Mouse (Mus musculus) CD4-positive, CD25-positive, alpha-beta regulatory T cell, adult 4 months (primary cell): Measurements from ENCODE around the gene Guca2b. TPM values are rescaled to one million over a fixed set of nuclear protein-coding genes. Genes with fewer than 3 reads are reported as not detected.

Experiments used
- ATAC-seq: one replicate; pipeline ENCODE4 v1.8.0; 2017
- polyA plus RNA-seq, 2 experiments: library from polyadenylated mRNA; unstranded; fragments of 100-300 nt; shearing (Covaris generic); gene quantifications; one replicate each; pipeline ENCODE4 v1.2.1; 2017

Guca2b gene
- polyA plus RNA-seq, 2 experiments from 2014 or later: not detected

GRCm38 (mm10) chr4:119642666-119643065, 16.1 kb downstream of the Guca2b start:
- no peak for ATAC-seq

DNA sequence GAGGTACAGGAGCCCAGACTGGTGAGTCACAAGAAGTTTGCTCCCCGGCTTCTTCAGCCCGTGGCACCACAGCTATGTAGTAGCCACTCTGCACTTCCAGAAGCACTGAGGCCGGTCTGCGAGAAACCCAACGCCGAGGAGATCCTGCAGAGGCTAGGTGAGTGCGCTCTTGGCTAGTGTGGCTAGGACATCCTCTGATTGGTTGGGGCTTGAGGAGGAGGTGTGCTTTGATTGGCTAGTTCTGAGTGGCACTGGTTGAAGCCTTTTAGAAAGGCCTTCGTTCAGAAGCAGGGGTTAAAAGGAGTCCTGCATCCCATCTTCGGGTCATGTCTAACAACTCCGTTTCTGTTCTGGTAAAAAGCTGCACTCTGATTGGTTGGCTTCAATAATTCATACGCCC, 20.1 kb downstream of the Guca2b start:
- no peak for ATAC-seq

DNA sequence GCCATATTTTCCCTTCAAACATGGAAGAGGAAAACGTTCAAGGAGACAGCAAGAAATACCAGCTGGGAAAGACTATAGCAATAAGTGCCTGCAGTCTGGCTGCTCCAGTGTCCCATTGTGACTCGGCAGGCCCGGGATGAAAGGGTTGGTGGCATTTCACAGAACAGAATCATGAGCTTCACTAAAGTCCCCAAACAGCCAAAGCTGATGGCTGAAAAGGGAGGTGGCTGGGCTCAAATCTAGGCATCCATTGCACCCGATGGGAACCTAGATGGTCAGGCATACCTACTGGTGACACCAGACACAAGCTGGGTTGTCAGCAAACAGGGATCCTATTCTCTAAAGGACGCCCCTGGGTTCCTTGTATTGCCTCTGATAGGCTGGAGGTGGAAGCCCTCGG, 20.8 kb downstream of the Guca2b start:
- no peak for ATAC-seq

DNA sequence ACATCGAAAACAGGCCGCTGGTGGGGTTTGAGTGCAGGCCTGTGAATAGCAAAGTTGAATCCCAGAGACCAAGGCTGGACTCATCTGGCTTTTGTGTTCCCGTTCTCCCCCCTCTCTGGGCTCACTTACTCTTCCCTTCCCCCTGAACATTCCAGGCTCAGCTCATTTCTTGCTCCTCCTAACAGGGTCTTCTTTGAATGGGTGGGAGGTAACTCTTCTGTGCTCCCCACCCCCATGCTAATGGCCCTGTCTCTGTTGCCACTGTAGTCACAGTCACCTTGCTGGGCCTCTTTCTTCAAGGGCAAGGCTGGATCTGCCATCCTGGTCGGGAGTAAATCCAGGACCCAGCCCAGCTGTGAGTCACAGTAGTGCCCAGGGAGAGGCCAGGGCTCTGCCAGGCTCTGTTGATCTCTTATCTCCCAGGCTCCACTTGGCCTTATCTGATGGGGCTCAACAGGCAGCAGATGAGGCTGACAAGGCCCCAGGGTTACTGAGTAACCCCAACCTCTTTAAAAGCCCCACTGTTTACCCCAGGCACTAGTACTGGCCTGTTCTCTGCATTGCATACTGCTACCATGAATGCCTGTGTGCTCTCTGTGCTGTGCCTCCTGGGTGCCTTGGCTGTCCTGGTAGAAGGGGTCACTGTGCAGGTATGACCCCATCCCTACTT, 21.4 kb downstream of the Guca2b start, which contains the start of gene Guca2a:
Guca2a (plus strand) TSS at position 529 of the 670 bp plus-strand sequence.
- ATAC-seq: no peak

DNA sequence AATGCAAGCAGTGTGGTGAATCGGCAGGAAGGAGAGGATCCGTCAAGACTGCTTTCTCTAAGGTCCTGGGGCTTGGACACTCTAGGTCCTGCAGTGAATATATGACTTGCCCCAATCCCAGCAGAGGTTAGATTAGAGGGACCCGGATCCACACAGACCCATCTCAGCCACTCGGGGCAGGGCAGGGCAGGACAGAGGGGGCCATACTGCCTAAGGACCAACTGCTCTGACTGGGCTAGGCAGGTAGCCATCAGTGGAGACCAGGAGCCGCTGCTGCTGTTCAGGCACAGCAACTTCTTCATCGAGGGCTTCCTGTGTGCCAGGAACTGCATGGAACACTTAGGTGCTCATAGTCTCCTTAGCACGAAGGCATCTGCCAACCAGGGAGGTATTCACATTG, 22.0 kb downstream of the Guca2b start:
- ATAC-seq: no peak

GRCm38 (mm10) chr4:119635686-119636085, 23.1 kb downstream of the Guca2b start:
- no peak for ATAC-seq

- ATAC-seq: no peak
Observed at GRCm38 (mm10) chr4:119634908-119635660, 23.7 kb downstream of the Guca2b start.

- no peak for ATAC-seq
Observed at GRCm38 (mm10) chr4:119633948-119634347, 24.8 kb downstream of the Guca2b start.

- no peak for ATAC-seq
Observed at GRCm38 (mm10) chr4:119633342-119633741, 25.4 kb downstream of the Guca2b start.

GRCm38 (mm10) chr4:119632721-119633120, 26.0 kb downstream of the Guca2b start:
- no peak for ATAC-seq

GRCm38 (mm10) chr4:119631115-119631919, 27.4 kb downstream of the Guca2b start:
- ATAC-seq: no peak

DNA sequence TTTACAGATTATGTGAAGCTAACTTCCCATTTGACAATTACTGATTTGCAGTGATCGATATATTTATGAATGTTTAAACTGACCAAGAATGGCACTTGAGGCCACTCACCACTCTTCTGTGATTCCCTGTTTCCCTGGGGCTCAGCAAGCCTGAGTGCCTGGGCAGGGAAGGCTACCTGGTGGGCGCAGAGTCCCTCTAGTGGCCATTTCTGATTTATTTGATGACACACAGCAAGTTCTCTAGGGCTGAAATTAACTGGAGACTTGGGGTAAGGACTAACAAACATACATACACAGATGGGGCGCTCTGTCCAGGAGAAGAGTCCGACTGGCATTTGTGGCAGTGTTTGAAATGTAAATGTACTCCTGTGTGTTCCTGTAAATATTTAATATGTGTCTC, 30.4 kb downstream of the Guca2b start:
- peak; percentile 41 for ATAC-seq

DNA sequence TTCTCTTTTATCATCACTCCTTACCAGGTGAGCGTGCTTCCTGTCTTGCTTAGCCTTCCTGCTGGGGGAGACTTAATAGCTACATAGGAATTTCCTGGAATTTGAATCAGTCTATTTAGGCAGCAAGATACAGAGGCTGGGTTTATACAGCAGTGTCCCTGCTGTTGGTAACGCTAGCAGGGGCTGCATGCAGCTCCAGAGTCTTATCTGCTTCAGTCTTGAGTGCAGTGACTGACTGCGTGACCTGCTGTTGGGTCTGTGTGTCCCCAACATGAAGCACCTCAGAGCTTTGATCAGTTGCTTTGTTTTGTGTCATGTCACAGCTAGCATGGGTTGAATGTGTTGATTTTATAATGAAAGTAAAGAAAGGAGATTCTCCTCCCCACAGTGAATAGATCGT, 31.4 kb downstream of the Guca2b start:
- ATAC-seq: no peak

- no peak for ATAC-seq
Observed at GRCm38 (mm10) chr4:119626876-119627275, 31.9 kb downstream of the Guca2b start.

DNA sequence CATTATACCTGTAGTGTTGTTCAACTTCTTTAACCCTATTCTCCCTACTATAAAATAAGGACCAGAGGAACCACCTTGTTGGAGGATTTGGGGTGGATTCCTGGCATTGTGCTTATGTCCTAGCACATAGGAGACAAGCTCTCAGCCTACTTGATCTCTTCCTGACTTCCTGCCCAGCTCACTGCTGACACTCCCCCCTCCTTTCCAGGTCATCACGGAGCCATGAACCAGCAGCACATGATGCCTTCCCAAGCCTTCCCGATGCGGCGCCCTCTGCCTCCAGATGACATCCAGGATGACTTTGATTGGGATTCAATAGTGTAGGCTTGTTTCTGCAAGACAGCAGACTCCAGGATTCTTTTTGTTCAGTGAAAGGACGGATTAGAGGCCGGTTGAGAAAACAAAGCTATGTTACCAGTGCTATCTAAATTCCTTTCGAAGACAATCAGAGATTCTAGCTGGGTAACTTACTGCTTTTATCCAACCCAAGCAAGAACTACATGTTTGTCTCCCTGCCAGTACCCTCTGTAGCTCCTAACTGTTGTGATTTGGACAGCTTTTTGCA, 32.6 kb downstream of the Guca2b start:
- ATAC-seq: no peak

DNA sequence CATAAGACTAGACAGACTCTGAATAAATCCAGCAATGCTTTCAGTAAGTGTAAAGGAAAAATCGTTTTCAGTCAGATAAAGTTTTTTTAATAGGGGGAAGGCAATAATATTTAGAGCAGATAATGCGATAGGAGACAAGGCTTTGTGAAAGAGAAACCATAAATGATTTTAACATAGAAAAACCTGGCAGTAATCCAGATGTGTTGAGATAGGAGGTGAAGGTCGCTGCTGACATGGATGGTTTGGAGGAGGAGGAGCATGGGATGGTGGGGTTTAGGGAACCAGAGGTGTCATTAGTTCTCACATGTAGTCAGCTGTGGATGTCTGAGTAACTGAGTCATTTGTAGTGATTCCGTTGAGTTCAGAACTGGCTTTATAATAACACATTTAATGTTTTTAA, 44.0 kb downstream of the Guca2b start:
- ATAC-seq: peak; percentile 51

DNA sequence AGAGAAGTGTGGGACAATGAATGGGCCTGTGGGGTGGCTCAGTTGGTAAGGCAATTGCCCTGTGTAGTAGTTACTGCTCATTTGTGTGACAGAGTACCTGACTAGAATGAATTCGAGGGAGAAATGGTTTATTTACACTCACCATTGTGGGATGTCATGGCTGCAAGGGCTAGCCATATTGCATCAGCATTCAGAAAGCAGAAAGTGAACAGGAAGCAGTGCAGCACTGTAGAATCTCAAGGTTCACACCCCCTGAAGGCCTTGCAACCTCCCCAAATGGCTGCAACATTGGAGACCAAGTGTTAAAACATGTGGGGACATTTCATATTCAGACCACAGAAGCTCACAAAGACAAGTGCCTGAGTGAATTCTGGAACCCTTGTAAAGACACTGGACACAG, 44.7 kb downstream of the Guca2b start:
- ATAC-seq: peak; percentile 58

DNA sequence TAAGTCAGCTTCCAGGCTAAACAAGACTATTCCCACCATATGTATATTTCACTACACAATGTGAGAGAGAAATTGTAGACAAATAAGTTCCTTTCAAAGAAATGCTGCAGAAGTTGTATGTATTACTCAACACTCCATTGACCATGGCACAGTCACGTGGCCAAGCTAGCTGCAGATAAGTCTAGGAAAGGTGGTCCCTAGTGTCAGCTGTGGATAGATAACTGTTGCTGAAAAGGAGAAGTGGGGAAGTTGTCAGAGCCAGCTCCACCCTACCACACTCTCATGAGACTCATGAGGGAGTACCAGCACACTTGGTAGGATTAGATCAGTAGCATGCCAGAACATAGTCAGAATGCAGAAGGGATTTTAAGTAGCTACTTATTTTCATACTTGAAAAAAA, 49.3 kb downstream of the Guca2b start:
- ATAC-seq: no peak

Other genes with a start within 250 kb of the Guca2b start
- gene Ccdc30, start 243.4 kb downstream of the Guca2b start, polyA plus RNA-seq: 1 to 10 TPM; 7.2 to 8.0 TPM
- 10 to 100 TPM; 54.7 to 60.9 TPM for gene Ppcs, start 236.5 kb downstream of the Guca2b start, polyA plus RNA-seq
- gene Zmynd12, start 236.1 kb downstream of the Guca2b start, polyA plus RNA-seq: under 1 TPM in 1 of 2 experiments, not detected in 1; 0.43 TPM
- gene Rimkla, start 166.3 kb downstream of the Guca2b start, polyA plus RNA-seq: under 1 TPM in 1 of 2 experiments, not detected in 1; 0.11 TPM
- 10 to 100 TPM; 12.5 to 12.6 TPM for gene Foxj3, start 122.0 kb downstream of the Guca2b start, polyA plus RNA-seq
- 1 to 10 TPM; 2.3 to 5.2 TPM for gene Frg2f1, start 119.4 kb downstream of the Guca2b start, polyA plus RNA-seq
- not detected for gene Guca2a, start 21.2 kb downstream of the Guca2b start, polyA plus RNA-seq
- gene Hivep3, start 74.8 kb upstream of the Guca2b start, polyA plus RNA-seq: 10 to 100 TPM; 19.6 to 23.1 TPM